Mouse (Mus musculus) macrophage (primary cell): ENCODE data around the gene Tnf. TPM values are rescaled to one million over a fixed set of nuclear protein-coding genes. Genes with fewer than 3 reads are reported as not detected.

Experiments
- H3K27ac ChIP-seq: fragments of 350-480 bp; formaldehyde crosslinking; 2 replicates; pipeline ENCODE4 v1.9.0; 2021
- H3K36me3 ChIP-seq: fragments of 350-480 bp; formaldehyde crosslinking; 2 replicates; pipeline ENCODE4 v1.9.0; 2021; ENCODE audit errors: inconsistent target
- H3K4me3 ChIP-seq: fragments of 350-480 bp; formaldehyde crosslinking; 2 replicates; pipeline ENCODE4 v1.9.0; 2021; ENCODE audit errors: inconsistent target
- H3K79me2 ChIP-seq: fragments of 350-480 bp; formaldehyde crosslinking; 2 replicates; pipeline ENCODE4 v1.9.0; 2021; ENCODE audit errors: inconsistent target
- WGBS: methylation state at CpG from one replicate; pipeline ENCODE4 v1.1.7; 2026; ENCODE audit warnings: inconsistent platforms; ENCODE audit not compliant: missing documents; 5-methylcytosine and 5-hydroxymethylcytosine counted together
- polyA plus RNA-seq: library from polyadenylated mRNA; stranded (reverse); fragments of 250-400 nt; gene quantifications from 3 replicates; pipeline ENCODE4 v1.2.4, GENCODE M21; 2018; ENCODE audit warnings: inconsistent platforms
- total RNA-seq, 78 experiments: library from RNA; depleted of rRNA; stranded (reverse); fragments of 250-400 nt; gene quantifications; 1 replicate in 9 of 78; 2 replicates in 24 of 78; 3 replicates in 43 of 78; 4 replicates in 2 of 78; pipeline ENCODE4 v1.2.4; 2018; ENCODE audit warnings: inconsistent platforms in 56 of 78

Tnf gene
- 1,000 to 10,000 TPM in 15 of 26 experiments, 100 to 1,000 TPM in 9, 10 to 100 TPM in 2; 27.3 to 2,224 (median 1,287) TPM for total RNA-seq (2018; cell fraction: chromatin; rRNA removed)
- 1,000 to 10,000 TPM in 16 of 26 experiments, 100 to 1,000 TPM in 8, 10 to 100 TPM in 2; 22.6 to 7,596 (median 1,327) TPM for total RNA-seq (2018; cell fraction: cytosol; rRNA removed)
- 1,000 to 10,000 TPM in 20 of 26 experiments, 100 to 1,000 TPM in 5, 10 to 100 TPM in 1; 37.9 to 6,771 (median 3,087) TPM for total RNA-seq (2018; cell fraction: nucleus; rRNA removed)
- polyA plus RNA-seq = 20.0 to 57.4 TPM (median 38.0 TPM) in 3 replicates

GRCm38 (mm10) chr17:35201787-35202186, at the start of gene Tnf:
Gene Tnf (minus strand): TSS chr17:35202007.
- Histone ChIP-seq H3K79me2 (peaks cover 31% of the 10 kb centered on the region), H3K4me3 (peak within 1 kb of the TSS; percentile 92), H3K36me3 (peaks cover 7% of the 10 kb centered on the region; the same call in 1 of the 2 replicates), H3K27ac (peak within 1 kb of the TSS; percentile 99)
- 1% methylated on average over 13 of the region's 13 CpGs for WGBS

- Histone ChIP-seq H3K27ac (no peak overlapping the region), H3K4me3 (no peak overlapping the region), H3K79me2 (peaks cover 43% of the 10 kb centered on the region), H3K36me3 (peaks cover 75% of the 10 kb centered on the region)
- WGBS = 85% methylated on average over 15 of the region's 15 CpGs
Observed at GRCm38 (mm10) chr17:35251162-35251719, 49.4 kb upstream of the Tnf start.

- Histone ChIP-seq H3K79me2 (peaks cover 50% of the 10 kb centered on the region), H3K36me3 (peaks cover 76% of the 10 kb centered on the region), H3K27ac (no peak overlapping the region), H3K4me3 (no peak overlapping the region)
- 92% methylated on average over 3 of the region's 3 CpGs for WGBS
Observed at GRCm38 (mm10) chr17:35250348-35251120, 48.7 kb upstream of the Tnf start.

GRCm38 (mm10) chr17:35249451-35250197, 47.8 kb upstream of the Tnf start:
- H3K79me2 ChIP-seq = peaks cover 59% of the 10 kb centered on the region
- H3K27ac ChIP-seq = no peak overlapping the region
- H3K4me3 ChIP-seq = no peak overlapping the region
- WGBS = 84% methylated on average over 17 of the region's 19 CpGs
- H3K36me3 ChIP-seq = peaks cover 78% of the 10 kb centered on the region

- no peak overlapping the region for H3K4me3 ChIP-seq
- H3K27ac ChIP-seq = no peak overlapping the region
- H3K79me2 ChIP-seq = peaks cover 65% of the 10 kb centered on the region
- 94% methylated on average over 14 of the region's 14 CpGs for WGBS
- peaks cover 84% of the 10 kb centered on the region for H3K36me3 ChIP-seq
Observed at GRCm38 (mm10) chr17:35248986-35249385, 47.2 kb upstream of the Tnf start.

- H3K4me3 ChIP-seq = no peak overlapping the region
- no peak overlapping the region for H3K27ac ChIP-seq
- 86% methylated on average over 7 of the region's 7 CpGs for WGBS
- peaks cover 84% of the 10 kb centered on the region for H3K79me2 ChIP-seq
- H3K36me3 ChIP-seq = peaks cover 70% of the 10 kb centered on the region
Observed at GRCm38 (mm10) chr17:35247144-35247543, 45.3 kb upstream of the Tnf start.

GRCm38 (mm10) chr17:35245731-35246623, 44.2 kb upstream of the Tnf start:
- no peak overlapping the region for H3K4me3 ChIP-seq
- peaks cover 84% of the 10 kb centered on the region for H3K79me2 ChIP-seq
- H3K27ac ChIP-seq = peak overlapping the region; percentile 93; the same call in 1 of the 2 replicates
- WGBS = 46% methylated on average over 15 of the region's 15 CpGs
- peaks cover 61% of the 10 kb centered on the region for H3K36me3 ChIP-seq

- Histone ChIP-seq H3K36me3 (peaks cover 52% of the 10 kb centered on the region), H3K4me3 (no peak overlapping the region), H3K27ac (peak overlapping the region; percentile 93), H3K79me2 (peaks cover 78% of the 10 kb centered on the region)
- 53% methylated on average over 2 of the region's 2 CpGs for WGBS
Observed at GRCm38 (mm10) chr17:35244999-35245398, 43.2 kb upstream of the Tnf start.

- 2% methylated on average over 16 of the region's 16 CpGs for WGBS
- Histone ChIP-seq H3K27ac (peak overlapping the region; percentile 93), H3K4me3 (peak overlapping the region; percentile 87), H3K79me2 (peaks cover 60% of the 10 kb centered on the region), H3K36me3 (peaks cover 32% of the 10 kb centered on the region)
Observed at GRCm38 (mm10) chr17:35243086-35243485, 41.3 kb upstream of the Tnf start.

GRCm38 (mm10) chr17:35242015-35242941, 40.5 kb upstream of the Tnf start:
- peak overlapping the region; percentile 93 for H3K27ac ChIP-seq
- WGBS = under 1% methylated on average over 54 of the region's 55 CpGs
- H3K36me3 ChIP-seq = peaks cover 24% of the 10 kb centered on the region
- H3K4me3 ChIP-seq = peak overlapping the region; percentile 87
- peaks cover 52% of the 10 kb centered on the region for H3K79me2 ChIP-seq

GRCm38 (mm10) chr17:35241305-35242014, 39.7 kb upstream of the Tnf start, which contains the start of gene Ddx39b:
Gene Ddx39b (plus strand): TSS chr17:35241746.
- H3K4me3 ChIP-seq = peak within 1 kb of the TSS; percentile 87
- peak within 1 kb of the TSS; percentile 93 for H3K27ac ChIP-seq
- peaks cover 44% of the 10 kb centered on the region for H3K79me2 ChIP-seq
- peaks cover 16% of the 10 kb centered on the region; the same call in 1 of the 2 replicates for H3K36me3 ChIP-seq
- WGBS = 2% methylated on average over 69 of the region's 69 CpGs
